Mouse (Mus musculus) myocyte (in vitro differentiated cells): ENCODE measurements around the gene Slc31a1. TPM values are rescaled to one million over a fixed set of nuclear protein-coding genes. Genes with fewer than 3 reads are reported as not detected.
A peak's percentile ranks its signal among the peaks of the same experiment; 100 is the strongest.

Experiments used
- H3K27me3 ChIP-seq: one replicate; pipeline ENCODE4 v1.6.1; 2011; ENCODE audit not compliant: control insufficient read depth, insufficient read depth, insufficient read length
- H3K36me3 ChIP-seq: one replicate; pipeline ENCODE4 v1.6.1; 2011; ENCODE audit not compliant: control insufficient read depth, insufficient read depth
- H3K4me2 ChIP-seq: one replicate; pipeline ENCODE4 v1.6.1; 2011; ENCODE audit warnings: low read depth, control low read depth
- H3K4me3 ChIP-seq: one replicate; pipeline ENCODE4 v1.5.1; 2011; ENCODE audit warnings: mild to moderate bottlenecking, control low read depth, moderate library complexity
- H3K79me2 ChIP-seq: one replicate; pipeline ENCODE4 v1.6.1; 2011; ENCODE audit not compliant: control insufficient read depth, insufficient read depth
- H3ac ChIP-seq: one replicate; pipeline ENCODE4 v1.6.1; 2011; ENCODE audit not compliant: control insufficient read depth, insufficient read length
- CEBPB ChIP-seq: IDR thresholded peaks from 2 replicates; pipeline ENCODE4 v1.6.1; 2011; ENCODE audit warnings: mild to moderate bottlenecking, moderate library complexity; ENCODE audit not compliant: poor library complexity, insufficient read depth, severe bottlenecking
- E2F4 ChIP-seq: IDR thresholded peaks from one replicate; pipeline ENCODE4 v1.6.1; 2011; ENCODE audit warnings: mild to moderate bottlenecking, control low read depth, moderate library complexity; ENCODE audit not compliant: insufficient read depth
- MAX ChIP-seq: IDR thresholded peaks from one replicate; pipeline ENCODE4 v1.6.1; 2011; ENCODE audit warnings: low read depth, mild to moderate bottlenecking, control low read depth
- MYOD1 ChIP-seq, 3 experiments: IDR thresholded peaks; one replicate each; pipeline ENCODE4 v1.6.1; 2011; ENCODE audit warnings: control low read depth in 2 of 3, low read depth in 2 of 3, mild to moderate bottlenecking in 2 of 3, moderate library complexity in 1 of 3; ENCODE audit not compliant: insufficient read length in 2 of 3, control insufficient read depth in 1 of 3
- MYOG ChIP-seq, 3 experiments: IDR thresholded peaks; one replicate each; pipeline ENCODE4 v1.6.1; 2011; ENCODE audit warnings: control low read depth in 2 of 3, low read depth in 2 of 3, mild to moderate bottlenecking in 2 of 3; ENCODE audit not compliant: insufficient read length in 2 of 3, control insufficient read depth in 1 of 3, insufficient read depth in 1 of 3
- POLR2A ChIP-seq: IDR thresholded peaks from one replicate; pipeline ENCODE4 v1.6.1; 2011; ENCODE audit warnings: low read depth, mild to moderate bottlenecking, control low read depth, moderate library complexity; ENCODE audit not compliant: insufficient read length
- POLR2AphosphoS2 ChIP-seq: IDR thresholded peaks from one replicate; pipeline ENCODE4 v1.6.1; 2011; ENCODE audit warnings: low read depth, control low read depth; ENCODE audit not compliant: insufficient read length
- REST ChIP-seq: IDR thresholded peaks from one replicate; pipeline ENCODE4 v1.6.1; 2011; ENCODE audit warnings: mild to moderate bottlenecking, control low read depth, moderate library complexity; ENCODE audit not compliant: insufficient read depth, insufficient read length
- SRF ChIP-seq: IDR thresholded peaks from one replicate; pipeline ENCODE4 v1.6.1; 2011; ENCODE audit warnings: low read depth; ENCODE audit not compliant: control insufficient read depth, insufficient read length
- TCF12 ChIP-seq: IDR thresholded peaks from one replicate; pipeline ENCODE4 v1.6.1; 2011; ENCODE audit warnings: mild to moderate bottlenecking, control low read depth; ENCODE audit not compliant: poor library complexity, insufficient read depth, severe bottlenecking
- TCF3 ChIP-seq: IDR thresholded peaks from one replicate; pipeline ENCODE4 v1.6.1; 2011; ENCODE audit warnings: low read depth, control low read depth; ENCODE audit not compliant: insufficient read length
- USF1 ChIP-seq: IDR thresholded peaks from one replicate; pipeline ENCODE4 v1.6.1; 2011; ENCODE audit warnings: low read depth, mild to moderate bottlenecking, control low read depth, moderate library complexity
- polyA plus RNA-seq: library from polyadenylated mRNA; unstranded; fragments of >200 nt; fragmentation: generic; extraction: Trizol; gene quantifications from one replicate; pipeline ENCODE4 v1.2.1, GENCODE M21; 2012; ENCODE audit warnings: missing spikeins

Slc31a1 gene
- polyA plus RNA-seq, 1 experiment: 22.5 TPM

GRCm38 (mm10) chr4:62397616-62398365, 37.3 kb downstream of the Slc31a1 start:
- peaks cover 16% of the 10 kb centered on the region for H3K79me2 ChIP-seq
- H3K4me3 ChIP-seq: no peak overlapping the region
- H3ac ChIP-seq: no peak overlapping the region
- peaks cover 56% of the 10 kb centered on the region for H3K36me3 ChIP-seq
- H3K4me2 ChIP-seq: no peak overlapping the region
- H3K27me3 ChIP-seq: no peaks in the 10 kb centered on the region
- TF ChIP-seq POLR2AphosphoS2: no peak
- no peak for TF ChIP-seq E2F4
- TF ChIP-seq TCF12: no peak
- TF ChIP-seq SRF: no peak
- no peak for TF ChIP-seq MAX
- TF ChIP-seq MYOD1 (IDR thresholded peaks at IDR 0.05; ENCODE audit: control insufficient read depth in 1 of 3, insufficient read length in 2 of 3, low read depth in 2 of 3): no peak
- no peak for TF ChIP-seq POLR2A
- TF ChIP-seq USF1: no peak
- no peak for TF ChIP-seq CEBPB

- no peak overlapping the region for H3ac ChIP-seq
- no peak for TF ChIP-seq TCF3
- TF ChIP-seq MYOD1 (IDR thresholded peaks at IDR 0.05; ENCODE audit: control insufficient read depth in 1 of 3, insufficient read length in 2 of 3, low read depth in 2 of 3): no peak
These were observed 38.4 kb downstream of the Slc31a1 start for GRCm38 (mm10) chr4:62398956-62399355.

DNA sequence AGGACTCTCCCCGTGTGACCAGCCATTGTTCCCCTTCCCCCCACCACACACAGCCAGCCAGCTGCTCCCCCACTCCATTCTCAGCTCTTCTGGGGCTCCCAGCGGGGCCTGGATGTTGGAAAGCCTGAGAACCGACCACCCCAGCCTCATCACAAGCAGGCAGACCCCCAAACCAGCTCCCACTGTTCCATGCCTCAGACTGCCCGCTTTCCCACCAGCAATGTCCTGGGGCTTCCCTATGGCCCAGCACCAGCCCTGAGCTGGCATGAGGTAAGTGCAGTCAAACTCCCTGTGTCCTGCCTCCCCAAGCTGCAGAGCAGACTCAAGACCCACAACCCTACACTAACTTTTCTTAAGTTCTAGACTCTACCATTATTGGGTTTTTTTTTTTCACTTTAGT, 45.6 kb downstream of the Slc31a1 start:
- H3K27me3 ChIP-seq: no peaks in the 10 kb centered on the region
- TF ChIP-seq REST: no peak
- H3K79me2 ChIP-seq: peaks cover 52% of the 10 kb centered on the region
- H3K4me2 ChIP-seq: no peak overlapping the region
- no peak overlapping the region for H3ac ChIP-seq
- no peak overlapping the region for H3K4me3 ChIP-seq
- peaks cover 15% of the 10 kb centered on the region for H3K36me3 ChIP-seq

More at GRCm38 (mm10) chr4:62398956-62399355, 38.4 kb downstream of the Slc31a1 start:
- no peak overlapping the region for H3K4me2 ChIP-seq
- H3K79me2 ChIP-seq: peaks cover 25% of the 10 kb centered on the region
- H3K36me3 ChIP-seq: peaks cover 52% of the 10 kb centered on the region
- no peaks in the 10 kb centered on the region for H3K27me3 ChIP-seq
- H3K4me3 ChIP-seq: no peak overlapping the region

GRCm38 (mm10) chr4:62407730-62408582, 47.4 kb downstream of the Slc31a1 start:
- Histone ChIP-seq H3K27me3 (no peaks in the 10 kb centered on the region), H3K79me2 (peaks cover 57% of the 10 kb centered on the region), H3K4me3 (peak overlapping the region; percentile 86), H3ac (peak overlapping the region; percentile 16), H3K36me3 (peaks cover 24% of the 10 kb centered on the region), H3K4me2 (peak overlapping the region; percentile 51)
- TF ChIP-seq REST (no peak), MYOD1 (IDR thresholded peaks at IDR 0.05; ENCODE audit: control insufficient read depth in 1 of 3, insufficient read length in 2 of 3, low read depth in 2 of 3) (no peak), POLR2A (no peak), MAX (no peak)

GRCm38 (mm10) chr4:62408601-62409282, 48.2 kb downstream of the Slc31a1 start, which contains the start of the genes Cdc26 and Prpf4:
Gene Cdc26, minus strand, starts transcription at chr4:62408642.
Gene Prpf4, plus strand, starts transcription at chr4:62408797.
- H3K4me3 ChIP-seq: peak within 1 kb of the TSS; percentile 86
- H3ac ChIP-seq: peak within 1 kb of the TSS; percentile 16
- H3K36me3 ChIP-seq: peaks cover 25% of the 10 kb centered on the region

More at GRCm38 (mm10) chr4:62408601-62409282, 48.2 kb downstream of the Slc31a1 start, which contains the start of the genes Cdc26 and Prpf4:
- peak within 1 kb of the TSS; percentile 81 for H3K4me2 ChIP-seq
- TF ChIP-seq SRF: peak; percentile 55
- TF ChIP-seq MYOG (IDR thresholded peaks at IDR 0.05; ENCODE audit: control insufficient read depth in 1 of 3, insufficient read depth in 1 of 3, insufficient read length in 2 of 3, low read depth in 2 of 3): no peak
- TF ChIP-seq USF1: no peak
- no peak for TF ChIP-seq TCF12
- peak; percentile 71 for TF ChIP-seq E2F4
- TF ChIP-seq REST: no peak
- peak; percentile 87 for TF ChIP-seq POLR2A
- peak; percentile 89 for TF ChIP-seq POLR2AphosphoS2
- no peak for TF ChIP-seq TCF3
- no peak for TF ChIP-seq CEBPB
- no peak for TF ChIP-seq MAX
- TF ChIP-seq MYOD1 (IDR thresholded peaks at IDR 0.05; ENCODE audit: control insufficient read depth in 1 of 3, insufficient read length in 2 of 3, low read depth in 2 of 3): no peak
- peaks cover 53% of the 10 kb centered on the region for H3K79me2 ChIP-seq
- no peaks in the 10 kb centered on the region for H3K27me3 ChIP-seq
